In genomic region chr14:8173542-8174250, GRCm38 (mm10) we compare ENCODE assay signal across 8 mouse cellular contexts. TPM values are rescaled to one million over a fixed set of nuclear protein-coding genes. Genes with fewer than 3 reads are reported as not detected.
DNase-seq lines count a peak whose midpoint lies in the region; ATAC-seq lines count a peak whose summit lies in the region.
"Not testable (repeated sequence)": the region's sequence is repeated elsewhere in the genome, so short reads cannot be mapped to it uniquely, and the experiment has no call there.

No protein-coding gene starts in this region.

- H3K9ac ChIP-seq in embryonic facial prominence, embryonic 11.5 days (replicated peaks; ENCODE audit: low read length): peak overlapping the region; percentile 59
- H3K9ac ChIP-seq in heart, embryonic 11.5 days (ENCODE audit: low read depth, low read length): peak overlapping the region; percentile 62; the same call in 1 of the 2 replicates
- peak overlapping the region; percentile 51 for H3K9ac ChIP-seq in liver, embryonic 12.5 days
- H3K9ac ChIP-seq in midbrain, embryonic 13.5 days (replicated peaks): peak overlapping the region; percentile 65

- peak overlapping the region; percentile 75 for H3K4me2 ChIP-seq in embryonic facial prominence, embryonic 11.5 days (ENCODE audit: low read depth, low read length)
- H3K4me2 ChIP-seq in heart, embryonic 11.5 days: peak overlapping the region; percentile 79
- H3K4me2 ChIP-seq in liver, embryonic 12.5 days: peak overlapping the region; percentile 84
- H3K4me2 ChIP-seq in midbrain, embryonic 13.5 days (replicated peaks): peak overlapping the region; percentile 74

- 18% methylated on average over 5 of the region's 7 CpGs for WGBS in embryonic facial prominence, embryonic 11.5 days
- WGBS in heart, embryonic 11.5 days (ENCODE audit: insufficient replicate concordance): 31% methylated on average over 6 of the region's 7 CpGs
- WGBS in liver, embryonic 12.5 days (ENCODE audit: insufficient replicate concordance): 23% methylated on average over 5 of the region's 7 CpGs
- 33% methylated on average over 7 of the region's 7 CpGs for WGBS in midbrain, embryonic 13.5 days

- H3K36me3 ChIP-seq in embryonic facial prominence, embryonic 11.5 days (replicated peaks; ENCODE audit: control insufficient read depth, insufficient read depth, low read depth, low read length); heart, embryonic 11.5 days (ENCODE audit: control insufficient read depth, insufficient read depth, low read length): not testable (repeated sequence)
- peaks cover 28% of the 10 kb centered on the region for H3K36me3 ChIP-seq in liver, embryonic 12.5 days
- peaks cover 23% of the 10 kb centered on the region for H3K36me3 ChIP-seq in midbrain, embryonic 13.5 days

- not testable (repeated sequence) for H3K4me1 ChIP-seq in embryonic facial prominence, embryonic 11.5 days (ENCODE audit: control insufficient read depth, insufficient read depth, low read length); heart, embryonic 11.5 days (ENCODE audit: control insufficient read depth, insufficient read depth, low read length)
- H3K4me1 ChIP-seq in liver, embryonic 12.5 days: peaks cover 15% of the 10 kb centered on the region
- H3K4me1 ChIP-seq in midbrain, embryonic 13.5 days (replicated peaks): peaks cover 12% of the 10 kb centered on the region

- ATAC-seq in embryonic facial prominence, embryonic 11.5 days (replicated peaks; ENCODE audit: insufficient number of reproducible peaks, low FRiP score, low TSS enrichment, low read depth); liver, embryonic 12.5 days: not testable (repeated sequence)
- ATAC-seq in heart, embryonic 11.5 days (replicated peaks; ENCODE audit: insufficient number of reproducible peaks, low FRiP score, low TSS enrichment): 0 out of 2 replicates have a peak, but pooled peaks have one; percentile 0
- ATAC-seq in midbrain, embryonic 13.5 days: peak; percentile 0; the same call in 1 of the 2 replicates

- peak; percentile 84 for DNase-seq in CD4-positive helper T cell, adult 2 months (ENCODE audit: low read depth, low spot score)
- DNase-seq in brain, adult 2 months (ENCODE audit: low read depth, low spot score): peak; percentile 86
- peak; percentile 53 for DNase-seq in embryonic facial prominence, embryonic 11.5 days (ENCODE audit: low spot score)
- peak; percentile 26 for DNase-seq in kidney, adult 8-10 months
- peak; percentile 52 to 57 for DNase-seq in spleen, postnatal 36 days (ENCODE audit: low spot score in 2 of 2)

- H3K4me3 ChIP-seq in embryonic facial prominence, embryonic 11.5 days (ENCODE audit: low read depth, low read length): peak overlapping the region; percentile 92
- H3K4me3 ChIP-seq in heart, embryonic 11.5 days (ENCODE audit: low read depth, low read length): peak overlapping the region; percentile 86
- peak overlapping the region; percentile 98 for H3K4me3 ChIP-seq in liver, embryonic 12.5 days
- H3K4me3 ChIP-seq in midbrain, embryonic 13.5 days (replicated peaks): peak overlapping the region; percentile 98

- not testable (repeated sequence) for H3K27ac ChIP-seq in embryonic facial prominence, embryonic 11.5 days (replicated peaks; ENCODE audit: low read depth, low read length)
- peak overlapping the region; percentile 95 for H3K27ac ChIP-seq in heart, embryonic 11.5 days (ENCODE audit: low read depth, low read length)
- H3K27ac ChIP-seq in liver, embryonic 12.5 days: peak overlapping the region; percentile 89
- H3K27ac ChIP-seq in midbrain, embryonic 13.5 days: peak overlapping the region; percentile 81

- H3K27me3 ChIP-seq in embryonic facial prominence, embryonic 11.5 days (ENCODE audit: control insufficient read depth, insufficient read depth, low read length); heart, embryonic 11.5 days (ENCODE audit: control insufficient read depth, insufficient read depth, low read length); liver, embryonic 12.5 days (replicated peaks); midbrain, embryonic 13.5 days: not testable (repeated sequence)

- not testable (repeated sequence) for H3K9me3 ChIP-seq in embryonic facial prominence, embryonic 11.5 days (replicated peaks; ENCODE audit: control insufficient read depth, low read length); heart, embryonic 11.5 days (replicated peaks; ENCODE audit: control insufficient read depth, low read length); liver, embryonic 12.5 days (replicated peaks); midbrain, embryonic 13.5 days

RNA-seq across cellular contexts. Expression of gene Pdhb, which starts 0.9 kb away (rescaled TPM):
- 212 and 229 TPM in 2 replicates for polyA plus RNA-seq in embryonic facial prominence, embryonic 11.5 days (2014; fragmentation: Nextera tagmentation; extraction: Ambion mirVana)
- 413 and 460 TPM in 2 replicates for polyA plus RNA-seq in heart, embryonic 11.5 days (2014; fragmentation: Nextera tagmentation; extraction: Ambion mirVana)
- 138 and 139 TPM in 2 replicates for polyA plus RNA-seq in liver, embryonic 12.5 days (2016; fragmentation: Nextera tagmentation; extraction: Ambion mirVana)
- polyA plus RNA-seq in midbrain, embryonic 13.5 days (2015; fragmentation: Nextera tagmentation; extraction: Ambion mirVana): 254 TPM in 2 replicates

RNA-seq across cellular contexts. Expression of gene Kctd6, which starts 40.2 kb away (rescaled TPM):
- 11.9 and 14.1 TPM in 2 replicates for polyA plus RNA-seq in embryonic facial prominence, embryonic 11.5 days (2014; fragmentation: Nextera tagmentation; extraction: Ambion mirVana)
- polyA plus RNA-seq in heart, embryonic 11.5 days (2014; fragmentation: Nextera tagmentation; extraction: Ambion mirVana): 7.4 and 8.1 TPM in 2 replicates
- polyA plus RNA-seq in liver, embryonic 12.5 days (2016; fragmentation: Nextera tagmentation; extraction: Ambion mirVana): 7.8 and 8.6 TPM in 2 replicates
- 4.6 and 5.2 TPM in 2 replicates for polyA plus RNA-seq in midbrain, embryonic 13.5 days (2015; fragmentation: Nextera tagmentation; extraction: Ambion mirVana)

Comparison
In these comparisons a context has a peak if more than half of its experiments do, and no peak if none do; other contexts are left out.
1. DNase-seq: peak in every context shown above with its lines; median percentile 86 in brain, adult 2 months; 84 in CD4-positive helper T cell, adult 2 months; 54 in spleen, postnatal 36 days; 53 in embryonic facial prominence, embryonic 11.5 days; 26 in kidney, adult 8-10 months.